Mouse (Mus musculus) thymus, postnatal 0 days (tissue): ENCODE data around the gene Ebf3. TPM values are rescaled to one million over a fixed set of nuclear protein-coding genes. Genes with fewer than 3 reads are reported as not detected.

Experiments used
- DNase-seq: peaks from one replicate; pipeline ENCODE4 v3.0.0-alpha.2; 2015; ENCODE audit warnings: low spot score
- polyA plus RNA-seq: library from polyadenylated mRNA; unstranded; fragments of >200 nt; fragmentation: Nextera tagmentation; extraction: Ambion mirVana; gene quantifications from 2 replicates; pipeline ENCODE4 v1.2.1, GENCODE M21; 2015

Ebf3 gene
- polyA plus RNA-seq, 1 experiment from 2014 or later: 0.39 TPM

- DNase-seq: no peak
These were observed 105.7 kb downstream of the Ebf3 start for GRCm38 (mm10) chr7:137208556-137208955.

- DNase-seq: no peak
These were observed 107.4 kb downstream of the Ebf3 start for GRCm38 (mm10) chr7:137206770-137207285.

GRCm38 (mm10) chr7:137199533-137199932 is 114.7 kb downstream of the Ebf3 start:
- no peak for DNase-seq

DNA sequence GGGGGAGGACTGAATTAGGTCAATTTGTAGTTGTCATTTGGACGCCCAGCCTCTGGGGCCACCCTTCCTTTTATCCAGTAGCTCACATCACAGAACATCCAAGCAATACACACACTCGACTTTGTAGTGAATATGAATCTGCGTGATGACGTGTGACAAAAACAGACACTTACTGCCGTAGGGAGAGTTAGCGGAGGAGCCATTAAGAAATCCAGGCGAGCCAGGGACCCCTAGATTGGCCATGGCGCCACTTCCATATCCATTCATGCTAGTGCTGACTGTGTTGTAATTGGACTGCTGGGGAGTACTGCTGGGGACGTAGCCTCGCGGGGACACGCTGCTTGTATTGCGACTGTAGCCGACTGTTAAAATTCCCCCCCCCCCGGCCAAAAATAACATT is 115.3 kb downstream of the Ebf3 start:
- no peak for DNase-seq

GRCm38 (mm10) chr7:137197118-137198030 is 116.9 kb downstream of the Ebf3 start:
- no peak for DNase-seq

DNA sequence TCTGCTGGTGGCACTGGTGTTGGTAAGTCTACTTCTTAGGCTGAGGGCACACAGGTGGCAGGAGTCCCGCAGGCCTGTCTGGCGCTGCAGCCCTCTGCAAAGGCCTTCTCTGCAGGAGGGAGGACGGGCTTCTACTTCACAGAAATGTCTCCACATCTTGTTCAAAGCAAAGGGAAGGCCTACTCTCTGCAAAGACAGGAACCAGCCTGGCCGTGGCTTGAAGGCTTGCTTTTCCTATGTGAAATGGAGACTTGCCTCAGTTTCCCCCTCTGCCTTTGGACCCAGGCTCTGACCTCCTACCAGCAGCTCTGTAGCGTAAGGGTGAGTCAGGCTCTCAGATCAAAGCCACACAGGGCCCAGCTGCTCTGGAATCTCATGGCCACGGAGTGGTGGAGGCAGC is 117.7 kb downstream of the Ebf3 start:
- no peak for DNase-seq

GRCm38 (mm10) chr7:137192776-137193278 is 121.4 kb downstream of the Ebf3 start:
- DNase-seq: no peak

DNA sequence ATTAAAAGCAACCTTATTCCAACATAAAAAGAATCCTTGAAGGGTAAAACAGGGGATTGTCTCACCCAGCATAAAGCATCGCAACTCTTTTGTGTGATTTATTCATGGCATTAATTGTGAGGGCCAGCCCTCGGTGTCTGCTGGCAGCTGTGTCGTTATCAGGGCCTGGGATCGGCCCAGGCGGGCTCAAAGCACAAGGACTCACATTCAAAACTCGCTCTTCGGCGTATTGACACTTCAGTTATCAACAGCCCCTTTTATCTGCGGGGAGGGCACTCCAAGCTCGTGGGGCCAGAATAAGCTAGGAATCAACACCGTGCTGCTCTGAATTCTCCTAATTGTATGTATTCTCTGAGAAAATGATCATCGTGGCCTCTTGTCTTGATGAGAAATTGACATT is 122.4 kb downstream of the Ebf3 start:
- DNase-seq: no peak

DNA sequence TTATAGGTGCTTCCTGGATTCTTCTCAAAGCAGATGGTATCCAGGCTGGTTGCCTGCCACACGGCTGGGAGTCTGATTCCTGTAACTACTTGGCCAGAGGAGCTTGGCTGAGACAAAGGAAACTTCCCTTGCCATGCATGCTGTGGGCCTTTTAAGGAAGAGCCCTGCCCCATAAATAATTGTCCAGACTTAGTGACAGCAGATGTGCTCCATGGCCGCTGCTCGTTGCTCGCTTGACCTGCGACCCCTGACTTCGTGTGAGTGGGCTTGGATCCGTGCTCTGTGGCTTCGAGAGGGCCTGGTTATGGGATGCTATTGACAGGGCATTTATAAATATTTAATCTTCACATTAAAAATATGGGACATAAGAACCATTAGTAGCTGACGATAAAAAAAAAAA is 142.0 kb downstream of the Ebf3 start:
- no peak for DNase-seq

DNA sequence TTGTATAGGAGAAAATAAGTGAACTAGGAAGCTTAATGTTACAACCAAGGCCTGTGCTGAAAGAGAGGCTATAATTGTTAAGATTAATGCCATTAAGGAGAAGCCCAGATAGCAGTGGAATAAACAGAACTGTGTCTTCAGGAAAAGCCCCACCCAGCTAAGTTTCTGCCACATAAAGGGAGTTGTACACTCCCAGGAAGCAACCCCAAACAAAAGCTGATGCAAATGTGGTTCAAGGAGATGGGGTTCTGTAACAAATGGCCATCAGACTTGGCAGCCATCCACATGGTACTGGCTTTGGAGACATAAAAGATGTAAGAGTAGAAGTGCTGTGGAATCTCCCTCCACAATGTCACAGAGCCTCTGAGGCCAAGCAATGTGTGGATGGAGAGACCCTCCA is 155.2 kb downstream of the Ebf3 start:
- DNase-seq: no peak

GRCm38 (mm10) chr7:137154623-137155022 is 159.6 kb downstream of the Ebf3 start:
- DNase-seq: no peak

- DNase-seq: no peak
These were observed 162.4 kb downstream of the Ebf3 start for GRCm38 (mm10) chr7:137151854-137152253.

GRCm38 (mm10) chr7:137147101-137147500 is 167.1 kb downstream of the Ebf3 start:
- no peak for DNase-seq

Other genes with a start within 250 kb of the Ebf3 start
- 9.5 and 12.1 TPM in 2 replicates for gene 9430038I01Rik, start 96.3 kb upstream of the Ebf3 start, polyA plus RNA-seq
- 204 and 219 TPM in 2 replicates for gene Glrx3, start 123.2 kb upstream of the Ebf3 start, polyA plus RNA-seq